Mouse (Mus musculus) left cerebral cortex, postnatal 25 days (tissue): ENCODE data around the gene Ifngr2. TPM values are rescaled to one million over a fixed set of nuclear protein-coding genes. Genes with fewer than 3 reads are reported as not detected.
"Not testable (repeated sequence)": the region's sequence is repeated elsewhere in the genome, so short reads cannot be mapped to it uniquely, and the experiment has no call there.

Source experiments
- DNase-seq, 2 experiments: peaks; one replicate each; pipeline ENCODE4 v3.0.0; 2022; ENCODE audit warnings: low spot score in 2 of 2, mixed read lengths in 1 of 2
- intact Hi-C: fragments of 180-260 bp; cut with DNase I; formaldehyde crosslinking; loops from one replicate; pipeline ENCODE4 v1.15.1; 2025
- total RNA-seq, 2 experiments: library from RNA; stranded (reverse); gene quantifications; 2 replicates each; pipeline ENCODE4 v1.2.3; 2021

Ifngr2 gene
- 10 to 100 TPM; 43.3 to 46.9 TPM for total RNA-seq

DNA sequence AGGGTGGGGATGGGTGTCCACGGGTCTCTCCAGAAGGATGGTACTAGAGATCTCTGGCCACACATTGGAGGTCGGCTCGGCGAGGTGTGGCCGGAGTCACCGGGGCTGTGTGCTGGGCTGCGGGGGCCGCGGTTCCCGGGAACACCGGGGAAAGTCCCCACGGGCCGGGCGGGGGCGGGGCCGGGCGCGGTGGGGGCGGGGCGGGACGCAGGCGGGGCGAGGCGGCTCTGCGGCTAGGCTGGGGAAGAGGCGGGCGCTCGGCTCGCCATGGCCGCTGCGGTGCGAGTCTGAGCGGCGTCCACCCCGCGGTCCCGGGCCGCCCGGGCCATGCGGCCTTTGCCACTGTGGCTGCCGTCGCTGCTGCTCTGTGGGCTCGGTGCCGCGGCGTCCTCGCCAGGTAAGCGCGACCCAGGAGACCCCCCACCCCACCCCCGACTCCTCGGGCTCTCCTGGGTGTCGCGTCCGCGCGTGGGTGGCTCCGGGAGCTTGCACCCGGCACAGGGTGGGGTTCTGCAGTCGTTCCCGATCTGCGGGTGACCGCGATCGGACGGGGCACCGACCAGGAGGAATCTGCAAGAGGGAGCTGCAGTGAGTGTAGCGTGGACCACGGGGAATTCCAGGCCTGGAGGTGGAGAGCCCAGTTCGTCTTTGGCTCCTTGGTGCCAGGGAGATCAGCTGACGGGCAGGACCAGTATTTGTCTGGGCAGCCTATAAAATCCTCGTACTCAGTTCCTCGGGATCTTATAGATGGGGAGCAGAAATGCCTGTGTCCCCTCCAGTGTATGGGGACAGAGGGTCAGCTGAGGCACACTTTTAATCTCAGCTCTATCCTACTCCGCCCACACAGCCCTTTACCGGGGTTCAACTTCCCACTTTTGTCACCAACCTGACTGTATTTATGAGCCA, at the start of gene Ifngr2:
Gene Ifngr2 (plus strand): TSS at position 237 of the 906 bp plus-strand sequence.
- intact Hi-C loops = loop anchor here (5.0 kb wide), 1 partner anchor 35 kb away; no protein-coding TSS in a partner anchor
- DNase-seq = peak; percentile 37 to 64

DNA sequence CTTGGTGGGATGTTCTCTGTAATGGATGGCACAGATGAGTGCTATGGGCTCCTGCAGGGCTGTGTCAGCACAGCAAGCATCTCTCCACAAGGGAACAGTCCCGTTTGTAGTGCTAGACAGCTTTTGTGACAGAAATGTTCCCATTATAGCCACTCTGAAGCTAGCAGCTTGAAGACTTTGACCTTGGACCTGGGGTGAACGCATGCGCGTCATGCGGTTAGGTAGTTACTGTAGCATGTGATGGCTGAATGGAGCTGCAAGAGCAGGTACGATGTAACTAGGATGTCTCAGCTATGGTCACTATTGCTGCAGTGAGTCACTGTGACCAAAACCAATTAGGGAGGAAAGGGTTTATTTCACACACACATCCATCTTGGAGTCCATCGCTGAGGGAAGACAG, 48.8 kb upstream of the Ifngr2 start:
- DNase-seq = no peak
- intact Hi-C loops = no loop called here

DNA sequence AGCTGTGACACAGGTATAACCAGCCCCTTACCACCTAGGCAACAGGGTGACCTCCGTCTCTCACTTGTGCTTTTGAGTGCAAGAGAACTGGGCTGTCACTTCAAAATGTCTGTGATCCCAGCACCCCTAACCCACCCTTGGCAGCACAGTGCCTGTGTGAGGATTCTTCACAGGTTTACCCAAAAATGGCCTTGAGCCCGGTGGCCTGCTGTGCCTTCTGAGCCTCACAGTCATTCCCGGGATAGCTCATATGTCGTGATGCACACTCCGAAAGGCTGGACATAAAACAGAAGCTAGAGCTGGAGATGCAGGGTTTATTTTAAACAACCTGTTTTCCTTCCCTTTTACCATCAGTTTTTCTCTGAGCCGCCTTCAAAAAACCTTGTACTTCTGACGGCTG, 42.2 kb upstream of the Ifngr2 start:
- intact Hi-C loops = no loop called here
- peak in 1 of 2 experiments; percentile 16 for DNase-seq

DNA sequence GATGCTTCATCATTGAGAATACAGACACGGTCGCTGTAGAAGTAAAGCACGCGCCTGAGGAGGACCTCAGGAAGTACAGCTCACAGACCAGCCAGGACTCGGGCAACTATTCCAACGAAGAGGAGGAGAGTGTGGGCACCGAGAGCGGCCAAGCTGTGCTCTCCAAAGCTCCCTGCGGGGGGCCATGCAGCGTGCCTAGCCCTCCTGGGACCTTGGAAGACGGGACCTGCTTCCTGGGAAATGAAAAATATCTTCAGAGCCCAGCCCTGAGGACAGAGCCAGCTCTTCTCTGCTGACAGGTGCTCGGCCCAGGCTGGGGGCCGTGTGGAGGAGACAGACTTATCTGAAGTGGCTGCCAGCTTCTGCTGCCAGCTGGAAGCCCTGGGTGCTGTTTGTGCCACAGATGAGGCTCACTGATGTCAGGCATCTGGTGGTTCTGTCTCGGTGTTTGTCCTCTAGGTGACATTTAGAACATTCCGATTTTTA, 41.7 kb upstream of the Ifngr2 start:
- DNase-seq = no peak
- intact Hi-C loops = no loop called here

DNA sequence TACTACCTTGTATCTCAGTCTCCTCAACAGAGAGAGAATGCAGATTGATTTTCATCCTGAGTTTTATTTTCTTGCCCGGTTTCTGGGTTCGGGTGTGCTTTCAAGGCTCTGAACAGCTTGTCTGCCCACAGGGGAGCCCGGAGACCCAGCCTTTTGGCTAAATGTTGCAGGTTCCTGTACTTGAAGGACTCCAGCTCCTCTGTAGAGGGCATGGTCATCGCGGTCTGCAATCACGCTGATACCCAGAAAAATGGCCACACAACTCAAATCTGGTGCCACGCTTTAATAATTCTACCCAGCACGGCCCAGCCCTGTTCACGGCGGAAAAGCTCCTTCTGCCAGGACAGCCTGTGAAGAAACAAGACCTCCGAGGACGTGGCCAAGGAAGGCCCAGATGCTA, 40.5 kb upstream of the Ifngr2 start:
- intact Hi-C loops = no loop called here
- no peak for DNase-seq

DNA sequence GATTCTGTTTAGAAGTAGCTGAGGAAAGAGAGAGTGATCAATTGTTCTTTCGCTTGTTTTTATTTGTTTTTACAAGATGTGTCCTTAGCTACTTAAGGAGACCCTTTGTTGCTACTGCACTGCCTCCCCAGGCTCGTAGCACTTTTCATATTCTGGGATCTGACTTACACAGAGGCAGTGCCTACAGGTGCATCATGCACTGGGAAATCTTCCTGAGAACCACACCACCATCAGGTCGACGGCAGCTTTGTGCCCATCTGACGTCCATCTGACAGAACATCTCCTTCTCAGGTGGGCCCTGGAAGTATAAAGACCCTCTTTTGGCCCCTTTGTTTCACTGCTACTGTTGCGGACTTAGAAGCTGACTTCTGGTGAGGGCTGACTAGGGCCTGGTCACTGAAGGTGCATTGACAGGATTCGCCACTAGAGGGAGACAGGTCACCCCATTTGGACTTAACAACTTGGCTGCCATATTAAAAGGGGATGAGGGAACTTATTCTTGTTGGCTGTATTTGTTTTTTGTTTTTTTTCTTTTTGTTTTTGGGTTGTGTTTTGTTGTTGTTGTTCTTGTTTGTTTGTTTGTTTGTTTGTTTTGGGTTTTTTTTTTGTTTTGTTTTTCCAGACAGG, 34.6 kb upstream of the Ifngr2 start:
- peak; percentile 84 to 86 for DNase-seq
- intact Hi-C loops = loop anchor here (2.0 to 5.0 kb wide), 3 partner anchors 35 to 155 kb away; partner anchors contain the start of gene Ifngr2

DNA sequence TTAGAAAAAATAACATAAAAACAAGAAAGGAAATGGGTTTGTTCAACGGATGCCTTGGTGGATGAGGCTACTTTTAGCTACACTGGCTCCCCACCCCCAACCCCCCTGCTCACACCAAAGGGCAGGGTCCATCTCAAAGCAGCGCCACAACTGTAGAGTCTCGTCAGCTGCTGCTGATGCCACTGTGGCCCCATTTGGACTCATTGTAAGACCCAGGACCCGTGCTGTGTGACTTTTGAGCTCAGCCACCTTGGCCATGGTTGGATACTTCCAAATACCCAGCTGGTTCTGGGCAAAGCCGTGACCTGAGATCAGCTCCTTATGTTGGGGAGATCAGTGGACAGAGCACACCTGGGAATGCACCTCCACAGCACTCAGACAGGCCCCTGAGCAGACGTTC, 33.8 kb upstream of the Ifngr2 start:
- intact Hi-C loops = loop anchor here (2.0 to 5.0 kb wide), 3 partner anchors 34 to 156 kb away; partner anchors contain the start of gene Ifngr2
- DNase-seq = no peak

DNA sequence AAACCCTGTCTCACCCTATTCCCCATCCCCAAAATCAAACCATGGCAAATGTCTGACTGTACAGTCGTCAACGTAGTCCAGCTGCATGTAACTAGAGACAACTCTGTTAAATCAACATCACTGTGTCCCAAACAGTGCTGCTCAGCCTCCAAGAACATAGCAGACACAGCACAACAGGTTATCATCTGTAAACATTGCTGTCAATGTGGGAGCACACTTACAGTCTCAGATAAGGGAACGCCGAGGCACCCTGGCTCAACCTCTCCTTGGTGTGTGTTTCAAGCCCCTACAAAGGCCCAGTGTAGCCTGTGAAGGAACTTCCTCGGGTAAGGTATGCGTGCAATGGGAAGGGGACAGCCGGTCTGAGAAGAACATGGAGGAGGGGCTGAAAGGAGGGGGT, 29.9 kb upstream of the Ifngr2 start:
- intact Hi-C loops = no loop called here
- DNase-seq = no peak

DNA sequence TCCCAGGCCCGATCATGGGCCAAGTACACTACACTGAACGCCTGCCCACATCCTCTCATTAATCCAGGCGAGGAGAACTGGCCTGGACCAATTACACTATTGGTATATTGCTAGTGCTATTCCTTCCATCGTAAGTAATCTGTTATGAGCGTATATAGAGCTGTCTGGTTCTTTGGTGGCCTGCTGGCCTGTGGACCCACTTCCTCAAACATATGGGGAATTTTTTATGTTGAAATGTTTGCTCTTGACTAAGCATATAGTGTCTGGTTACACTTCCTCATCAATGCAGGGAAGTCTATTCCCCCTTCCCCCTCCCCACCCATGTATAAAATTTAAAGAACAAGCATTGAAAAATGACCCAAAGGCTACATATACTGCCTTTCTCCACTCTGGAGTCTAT, 24.8 kb upstream of the Ifngr2 start:
- intact Hi-C loops = no loop called here
- no peak for DNase-seq

DNA sequence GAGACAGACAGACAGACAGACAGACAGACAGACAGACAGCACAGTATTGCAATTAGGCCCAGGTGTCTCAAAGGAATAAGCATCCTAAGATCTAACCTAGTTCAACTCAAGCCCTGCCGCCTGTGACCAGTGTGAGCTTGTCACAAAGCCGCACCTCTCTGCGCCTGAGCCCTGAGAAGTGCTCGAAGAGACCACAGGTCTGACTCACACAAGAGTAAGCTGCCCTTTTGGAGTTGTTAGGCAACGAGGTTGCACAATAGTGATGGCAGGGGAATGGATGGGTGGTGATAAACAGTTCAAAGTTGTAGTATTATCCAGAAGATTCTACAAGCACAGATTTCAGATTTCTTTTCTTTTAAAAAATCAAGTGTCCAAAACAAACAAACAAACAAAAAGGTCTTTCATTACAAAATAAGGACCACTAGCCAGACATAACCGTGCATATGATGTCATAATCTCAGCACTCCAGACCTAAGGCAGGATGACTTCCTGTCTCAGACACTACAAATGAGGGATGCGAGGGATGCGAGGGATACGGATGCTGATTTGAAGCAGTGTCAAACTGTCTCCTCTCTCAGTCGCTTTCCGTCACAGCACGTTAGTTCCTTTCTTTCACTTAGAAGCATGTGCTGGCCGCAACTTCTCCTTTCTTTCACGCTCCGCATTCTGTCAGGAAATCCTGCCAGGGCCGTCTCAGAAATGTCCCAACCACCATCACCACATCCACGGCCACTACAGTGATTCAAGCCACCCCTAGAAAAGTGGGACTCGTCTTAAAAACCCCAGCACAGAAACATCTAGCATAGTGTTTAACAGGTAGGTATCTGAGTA, 24.2 kb upstream of the Ifngr2 start:
- intact Hi-C loops = no loop called here
- DNase-seq = peak in 1 of 2 experiments; percentile 38

DNA sequence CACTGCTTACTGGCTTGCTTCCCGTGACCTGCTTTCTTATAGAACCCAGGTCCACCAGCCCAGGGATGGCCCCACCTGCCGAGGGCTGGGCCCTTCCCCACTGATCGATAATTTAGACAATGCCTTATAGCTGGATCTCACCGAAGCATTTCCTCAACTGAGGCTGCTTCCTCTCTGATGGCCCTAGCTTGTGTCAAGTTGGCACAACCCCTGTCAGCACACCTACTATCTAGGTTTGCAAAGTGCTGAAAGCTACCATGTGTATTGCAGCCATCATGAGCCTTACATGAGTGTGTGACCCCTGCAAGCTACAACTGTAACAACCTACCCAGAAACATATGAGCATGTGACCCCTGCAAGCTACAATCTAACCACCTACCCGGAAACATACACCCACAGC, 22.7 kb upstream of the Ifngr2 start:
- DNase-seq = no peak
- intact Hi-C loops = no loop called here

DNA sequence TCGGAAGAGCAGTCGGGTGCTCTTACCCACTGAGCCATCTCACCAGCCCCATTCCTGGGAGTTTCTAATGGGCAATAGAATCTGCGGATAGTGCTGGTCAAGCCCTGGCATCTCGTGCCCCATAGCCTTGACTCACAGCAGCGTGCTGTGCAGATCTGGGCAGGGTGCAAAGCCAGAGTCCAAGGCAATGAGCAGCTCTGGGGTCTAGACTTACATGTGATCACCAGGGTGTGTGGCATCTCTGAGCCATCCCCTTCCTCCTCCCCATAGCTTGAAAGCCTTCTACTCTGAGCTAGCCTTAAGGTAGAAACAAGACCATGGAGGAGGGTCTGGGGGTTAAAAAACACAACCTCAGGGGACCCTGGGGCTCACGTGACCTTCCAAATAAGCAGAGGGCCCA, 20.6 kb upstream of the Ifngr2 start:
- DNase-seq = no peak
- intact Hi-C loops = no loop called here

DNA sequence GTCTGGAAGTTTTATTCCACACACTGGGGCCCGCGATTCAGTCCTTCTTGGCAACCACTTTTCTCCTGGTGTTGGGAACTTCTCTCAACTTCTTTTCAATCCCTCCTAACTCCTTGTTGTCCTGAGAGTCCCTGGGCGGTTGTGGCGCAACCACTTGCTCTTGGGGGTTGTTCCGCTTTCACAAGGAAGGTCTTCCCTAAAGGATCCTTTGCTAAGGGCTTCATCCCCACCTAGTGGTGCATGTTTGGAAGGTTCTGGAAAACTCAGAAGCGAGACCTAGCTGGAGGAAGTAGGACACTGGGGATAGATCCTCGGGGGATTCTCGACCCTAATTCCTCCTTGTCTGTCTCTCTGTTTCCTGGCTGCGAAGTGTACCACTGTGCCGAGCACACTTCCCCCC, 19.8 kb upstream of the Ifngr2 start:
- intact Hi-C loops = no loop called here
- peak in 1 of 2 experiments; percentile 41 for DNase-seq

DNA sequence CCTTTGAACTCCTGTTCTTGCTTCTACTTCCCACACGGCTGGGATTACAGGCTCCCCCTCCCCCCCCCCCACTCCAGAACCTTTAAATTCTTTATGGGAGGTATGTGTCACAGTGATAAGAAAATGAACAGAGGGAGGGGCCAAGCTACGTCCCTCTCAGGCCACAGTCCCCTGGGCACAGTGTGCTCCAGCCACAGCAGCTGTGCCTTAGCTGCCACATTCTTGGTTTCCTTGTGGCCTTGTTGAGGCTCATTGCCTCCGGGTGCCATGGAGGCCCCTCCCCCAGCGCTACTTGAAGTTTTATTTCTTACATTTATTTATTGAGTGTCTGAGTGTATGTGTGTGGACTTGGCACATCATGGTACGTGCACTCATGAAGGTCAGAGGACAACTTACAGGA, 19.4 kb upstream of the Ifngr2 start:
- no peak for DNase-seq
- intact Hi-C loops = no loop called here

DNA sequence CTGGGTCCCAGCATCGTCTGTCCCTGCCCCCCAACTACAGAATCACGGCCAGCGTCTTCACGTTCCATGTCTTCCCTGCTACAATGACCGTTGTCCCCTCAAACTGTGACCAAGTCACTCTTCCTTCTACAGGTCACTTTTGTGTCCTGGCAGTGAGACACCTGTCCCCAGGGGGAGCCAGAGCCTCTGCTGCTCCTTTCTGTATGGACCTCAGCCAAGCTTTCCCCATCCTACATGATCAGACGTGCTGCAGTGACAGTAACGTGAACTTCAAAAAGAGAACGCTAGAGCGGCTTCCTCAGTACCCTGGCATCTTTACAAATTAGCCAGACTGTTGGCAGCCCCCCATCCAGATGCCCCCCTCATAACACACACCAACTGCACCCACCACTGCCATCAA, 18.3 kb upstream of the Ifngr2 start:
- intact Hi-C loops = no loop called here
- no peak for DNase-seq

DNA sequence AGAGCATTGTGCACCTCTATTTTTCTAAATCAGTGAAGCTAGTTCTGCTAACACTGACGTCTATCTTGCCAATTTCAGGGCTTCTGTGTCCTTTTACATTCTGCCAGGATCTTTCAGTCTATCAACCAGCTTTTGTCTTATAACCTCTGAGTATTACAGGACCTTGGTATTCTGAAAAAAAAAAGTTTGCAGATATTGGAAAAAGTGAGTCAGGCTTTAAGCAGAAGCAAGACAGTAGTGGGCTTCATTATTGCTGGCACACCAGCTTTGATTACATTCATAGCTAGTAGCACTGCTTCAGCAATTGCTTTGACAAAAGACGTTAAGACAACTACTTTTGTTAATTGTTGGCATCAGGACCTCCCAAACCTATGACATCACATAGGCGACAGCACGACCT, 16.0 kb upstream of the Ifngr2 start:
- DNase-seq, intact Hi-C loops: not testable (repeated sequence)

DNA sequence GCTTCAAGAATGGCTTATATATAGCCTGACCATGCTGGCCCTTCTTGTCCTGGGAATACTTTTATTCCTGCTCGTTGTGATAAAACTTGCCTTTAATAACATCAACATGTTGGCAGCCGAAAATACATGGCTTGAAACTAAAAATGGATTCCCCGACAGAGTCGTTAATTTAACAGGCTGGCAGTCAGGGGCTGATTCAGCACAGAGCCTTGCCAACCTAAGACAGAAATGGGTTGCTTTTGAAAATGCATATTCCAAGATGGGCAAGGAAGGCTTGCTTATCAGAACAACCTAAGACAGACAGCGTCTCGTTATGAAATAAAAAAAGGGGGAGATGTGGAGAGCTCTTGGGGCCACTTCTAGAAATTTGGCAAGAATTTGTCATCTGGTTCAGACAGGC, 15.0 kb upstream of the Ifngr2 start:
- peak in 1 of 2 experiments; percentile 17 for DNase-seq
- intact Hi-C loops = no loop called here

DNA sequence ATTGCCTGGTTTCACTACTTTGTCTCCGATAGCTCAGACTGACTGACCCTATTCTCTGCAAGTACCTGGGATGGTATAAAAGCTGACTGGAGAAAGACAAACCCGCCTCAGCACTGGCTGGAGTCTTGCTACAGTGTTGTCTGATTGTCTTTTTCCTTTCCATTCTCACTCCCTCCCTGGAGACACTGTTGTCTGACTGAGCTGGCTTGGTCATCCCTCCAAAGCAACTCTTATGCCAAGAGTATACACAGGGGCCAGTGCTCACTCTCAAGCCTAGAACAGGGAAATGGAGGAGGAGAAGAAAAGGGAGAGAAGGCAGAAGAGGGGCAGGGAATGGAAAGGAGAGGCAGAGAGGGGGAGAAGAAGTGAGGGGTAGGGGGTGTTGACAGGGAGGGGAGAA, 14.4 kb upstream of the Ifngr2 start:
- no peak for DNase-seq
- intact Hi-C loops = no loop called here

DNA sequence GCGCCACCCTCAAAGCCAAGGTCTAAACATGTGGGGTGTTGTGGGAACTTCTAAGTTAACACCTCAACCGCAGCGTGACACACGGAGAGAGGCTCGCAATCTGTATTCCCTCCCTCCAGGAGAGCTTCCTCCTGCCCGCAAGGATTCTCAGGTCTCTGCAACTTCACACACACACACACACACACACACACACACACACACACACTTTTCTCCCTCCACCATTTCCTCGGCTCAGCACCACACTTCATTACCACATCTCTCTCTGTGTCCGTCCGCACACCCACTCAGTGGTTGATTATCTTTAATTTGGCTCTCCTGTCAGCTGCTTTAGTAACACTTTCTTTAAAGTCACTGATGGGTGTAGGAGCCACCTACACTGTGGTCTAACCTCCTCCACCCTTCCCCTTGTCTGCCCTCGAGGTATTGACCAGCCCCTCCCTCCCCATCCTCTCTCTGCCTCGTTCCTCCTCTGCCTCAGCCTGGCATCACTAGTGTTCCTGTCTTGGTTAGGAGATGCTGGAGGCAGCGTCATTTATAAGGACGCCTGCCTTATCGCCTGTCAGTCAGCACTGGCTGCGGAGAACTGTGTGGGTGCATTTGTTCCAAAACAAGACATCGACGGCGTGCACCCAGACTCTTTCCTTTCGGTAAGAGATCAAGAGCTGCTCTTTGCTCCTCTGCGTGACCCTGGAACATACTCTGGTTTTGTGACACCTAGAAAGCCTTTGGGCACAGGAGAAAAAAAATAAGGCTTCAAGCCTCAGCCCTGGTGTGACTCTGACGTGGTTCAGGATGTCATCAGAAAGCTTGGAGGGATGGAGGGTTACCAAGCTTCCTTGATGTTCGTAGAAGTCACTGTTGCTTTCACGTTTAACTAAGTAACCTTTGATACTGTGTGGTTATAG, 13.5 kb upstream of the Ifngr2 start:
- intact Hi-C loops = no loop called here

More for the DNA sequence above, 13.5 kb upstream of the Ifngr2 start:
- peak in 1 of 2 experiments; percentile 48 for DNase-seq
